Mouse (Mus musculus) heart, embryonic 10.5 days (tissue): ENCODE measurements around the gene Shc1. TPM values are rescaled to one million over a fixed set of nuclear protein-coding genes. Genes with fewer than 3 reads are reported as not detected.

ENCODE experiments used
- DNase-seq: peaks from one replicate; pipeline ENCODE4 v3.0.0-alpha.2; 2017; ENCODE audit warnings: low spot score
- H3K27ac ChIP-seq: fragments of 300-500 bp; sonication (generic); 2 replicates; pipeline ENCODE4 v1.5.1; 2016; ENCODE audit warnings: mild to moderate bottlenecking
- H3K27me3 ChIP-seq: fragments of 300-500 bp; sonication (generic); 2 replicates; pipeline ENCODE4 v1.6.1; 2016; ENCODE audit warnings: mild to moderate bottlenecking; ENCODE audit not compliant: poor library complexity, insufficient read depth, severe bottlenecking
- H3K36me3 ChIP-seq: fragments of 300-500 bp; sonication (generic); 2 replicates; pipeline ENCODE4 v1.6.1; 2016; ENCODE audit warnings: mild to moderate bottlenecking, moderate library complexity
- H3K4me1 ChIP-seq: fragments of 300-500 bp; sonication (generic); 2 replicates; pipeline ENCODE4 v1.6.1; 2016; ENCODE audit warnings: mild to moderate bottlenecking
- H3K4me3 ChIP-seq: fragments of 300-500 bp; sonication (generic); 2 replicates; pipeline ENCODE4 v1.5.1; 2016; ENCODE audit warnings: mild to moderate bottlenecking, moderate library complexity
- H3K9me3 ChIP-seq: fragments of 300-500 bp; sonication (generic); 2 replicates; pipeline ENCODE4 v1.6.1; 2016; ENCODE audit warnings: mild to moderate bottlenecking, moderate library complexity
- WGBS: fragments of 180-500 bp; shearing (Covaris S2); methylation state at CpG from one replicate; pipeline ENCODE4 v1.1.7; 2016; 5-methylcytosine and 5-hydroxymethylcytosine counted together
- polyA plus RNA-seq: library from polyadenylated mRNA; unstranded; fragments of >200 nt; fragmentation: Nextera tagmentation; extraction: Ambion mirVana; gene quantifications from 2 replicates; pipeline ENCODE4 v1.2.1, GENCODE M21; 2016

Gene Shc1
- polyA plus RNA-seq, 1 experiment from 2014 or later, result 72.2 TPM

DNA sequence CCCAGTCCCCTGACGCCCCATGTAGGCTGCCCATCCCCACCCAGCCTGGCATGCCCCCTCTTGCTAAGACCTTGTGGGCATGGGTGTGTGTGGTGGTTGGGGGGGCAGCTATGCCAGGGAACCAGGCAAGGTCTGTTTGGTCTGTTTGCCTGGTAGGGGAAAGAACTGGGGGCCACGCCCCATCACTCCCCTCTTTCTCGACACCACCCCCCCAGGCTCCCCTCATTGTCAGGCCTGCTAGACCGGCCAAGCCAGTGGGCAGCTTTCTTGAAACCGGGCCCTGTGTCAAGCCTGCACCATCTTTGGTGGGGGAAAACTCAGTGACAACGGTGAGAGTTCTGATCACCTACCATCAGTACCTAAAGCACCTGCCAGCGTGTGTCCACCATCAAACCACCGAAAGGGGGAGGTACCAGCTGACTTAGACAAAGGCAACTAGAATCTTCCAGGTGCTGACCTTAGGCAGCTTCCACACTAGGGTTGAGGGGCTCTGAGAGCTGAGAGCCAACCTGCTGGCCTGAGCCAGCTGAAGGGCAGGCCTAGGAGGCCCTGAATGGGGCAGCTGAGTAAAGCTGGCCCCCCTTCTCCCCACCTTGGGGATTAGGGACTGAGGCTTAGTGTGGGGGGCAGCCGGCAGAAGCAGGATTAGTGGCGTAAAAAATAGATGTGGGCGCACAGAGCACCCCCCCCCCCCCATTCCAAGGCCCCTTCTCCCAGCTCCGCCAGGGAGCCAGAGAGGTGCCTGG lies 33.7 kb upstream of the Shc1 start:
- peaks cover 8% of the 10 kb centered on the region for H3K27me3 ChIP-seq
- H3K4me3 ChIP-seq, result no peak overlapping the region
- H3K27ac ChIP-seq, result peak overlapping the region; percentile 19; the same call in 1 of the 2 replicates
- H3K36me3 ChIP-seq, result peaks cover 19% of the 10 kb centered on the region
- WGBS, result 78% methylated on average over 12 of the region's 12 CpGs
- H3K9me3 ChIP-seq, result no peaks in the 10 kb centered on the region
- no peak for DNase-seq
- H3K4me1 ChIP-seq, result peaks cover 45% of the 10 kb centered on the region

DNA sequence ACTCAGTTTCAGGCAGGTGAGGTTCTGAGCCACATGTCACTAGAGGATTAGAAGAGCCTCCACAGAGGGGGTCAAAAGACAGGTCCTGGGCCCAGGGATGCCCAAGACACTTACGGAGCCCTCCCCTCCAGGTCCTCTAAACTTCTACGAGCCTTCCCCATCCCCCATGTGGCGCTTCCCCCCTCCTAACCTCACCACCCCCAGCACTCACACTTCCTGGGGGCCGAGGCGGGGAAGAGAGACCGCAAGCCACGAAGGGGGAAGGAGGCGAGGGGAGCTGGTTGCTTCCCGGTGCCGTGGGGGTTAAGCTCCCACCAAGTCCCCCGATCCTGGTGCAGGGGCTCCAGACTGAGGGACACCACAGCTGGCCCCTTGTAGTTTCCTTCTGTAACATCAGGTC lies 32.8 kb upstream of the Shc1 start:
- Histone ChIP-seq H3K36me3 (peaks cover 10% of the 10 kb centered on the region), H3K27ac (no peak overlapping the region), H3K9me3 (no peaks in the 10 kb centered on the region), H3K27me3 (peaks cover 8% of the 10 kb centered on the region), H3K4me1 (peaks cover 50% of the 10 kb centered on the region), H3K4me3 (no peak overlapping the region)
- 39% methylated on average over 11 of the region's 11 CpGs for WGBS
- DNase-seq, result no peak

DNA sequence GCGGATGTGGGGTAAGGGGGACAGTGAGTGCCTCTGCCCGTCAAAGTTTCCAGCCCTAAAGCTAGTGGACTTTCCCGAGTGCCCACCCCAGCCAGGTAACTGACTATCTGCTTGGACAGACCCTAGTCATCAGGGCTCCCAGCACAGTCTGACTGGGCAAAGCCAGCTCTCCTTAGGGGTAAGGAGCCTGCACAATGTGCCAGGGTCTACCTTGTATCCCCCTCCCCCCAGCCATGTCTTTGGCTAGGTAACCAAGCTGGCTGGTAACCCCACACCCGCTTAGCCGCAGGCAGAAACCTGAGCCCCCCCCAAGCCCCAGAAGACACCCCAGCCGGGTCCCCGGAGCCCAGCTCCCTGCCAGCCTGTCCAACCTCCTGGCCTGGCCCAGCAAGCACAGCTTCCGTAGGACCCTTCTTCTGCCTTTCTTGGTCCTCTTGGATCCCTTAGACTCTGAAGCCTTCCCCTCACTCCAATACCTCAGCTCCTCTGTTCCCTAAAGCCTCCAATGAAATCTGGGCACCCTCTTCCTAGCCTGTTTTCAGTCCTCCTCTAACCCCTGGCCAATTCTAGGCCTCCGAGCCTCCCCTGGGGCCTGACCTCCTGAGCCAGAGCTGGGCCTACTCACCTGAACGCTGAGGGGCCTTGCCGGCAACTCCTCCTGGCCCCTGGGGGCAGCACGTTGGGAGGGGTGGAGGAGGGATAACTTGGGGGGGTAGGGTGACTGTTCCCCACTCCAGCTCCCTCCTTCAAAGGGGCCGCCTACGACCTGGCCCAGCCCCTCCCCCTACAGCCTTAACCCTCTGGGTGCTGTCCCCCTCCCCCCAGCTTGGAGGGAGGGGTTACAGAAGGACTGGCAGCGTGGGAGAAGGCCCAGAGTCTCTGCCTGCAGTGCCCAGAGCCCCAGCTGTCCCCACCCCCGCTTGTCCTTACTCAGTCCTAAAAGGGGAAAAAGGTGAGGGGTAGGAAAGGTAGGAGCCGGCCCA lies 31.5 kb upstream of the Shc1 start:
- peaks cover 63% of the 10 kb centered on the region for H3K4me1 ChIP-seq
- no peak overlapping the region for H3K27ac ChIP-seq
- no peaks in the 10 kb centered on the region for H3K36me3 ChIP-seq
- no peak overlapping the region for H3K4me3 ChIP-seq
- WGBS, result 49% methylated on average over 17 of the region's 17 CpGs
- H3K9me3 ChIP-seq, result no peaks in the 10 kb centered on the region
- peaks cover 12% of the 10 kb centered on the region for H3K27me3 ChIP-seq
- DNase-seq, result no peak

DNA sequence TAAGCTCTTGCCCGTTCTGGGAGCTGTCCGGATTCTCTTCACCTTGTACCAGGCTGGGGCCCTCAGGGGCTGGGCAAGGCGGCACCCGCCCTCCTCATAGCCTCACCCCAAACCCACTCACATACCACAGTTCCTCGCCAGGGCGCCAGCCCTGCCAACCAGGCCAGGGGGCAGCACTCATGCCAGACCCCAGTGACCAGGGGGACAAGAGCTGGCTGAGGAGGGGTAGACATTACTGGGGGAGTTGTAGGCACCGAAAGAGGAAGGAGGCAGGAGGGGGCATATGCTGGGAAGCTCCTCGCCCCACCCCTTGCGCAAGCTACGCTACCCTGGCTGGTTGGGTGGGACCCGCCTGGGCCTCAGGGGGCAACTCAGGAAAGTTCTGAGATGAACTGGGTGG lies 30.6 kb upstream of the Shc1 start:
- H3K27me3 ChIP-seq, result peaks cover 12% of the 10 kb centered on the region
- no peaks in the 10 kb centered on the region for H3K36me3 ChIP-seq
- DNase-seq, result no peak
- H3K27ac ChIP-seq, result peak overlapping the region; percentile 57; the same call in 1 of the 2 replicates
- 0 out of 2 replicates have a peak overlapping the region, but pooled peaks have one; percentile 6 for H3K4me3 ChIP-seq
- no peaks in the 10 kb centered on the region for H3K9me3 ChIP-seq
- WGBS, result 76% methylated on average over 11 of the region's 11 CpGs
- peaks cover 72% of the 10 kb centered on the region for H3K4me1 ChIP-seq

DNA sequence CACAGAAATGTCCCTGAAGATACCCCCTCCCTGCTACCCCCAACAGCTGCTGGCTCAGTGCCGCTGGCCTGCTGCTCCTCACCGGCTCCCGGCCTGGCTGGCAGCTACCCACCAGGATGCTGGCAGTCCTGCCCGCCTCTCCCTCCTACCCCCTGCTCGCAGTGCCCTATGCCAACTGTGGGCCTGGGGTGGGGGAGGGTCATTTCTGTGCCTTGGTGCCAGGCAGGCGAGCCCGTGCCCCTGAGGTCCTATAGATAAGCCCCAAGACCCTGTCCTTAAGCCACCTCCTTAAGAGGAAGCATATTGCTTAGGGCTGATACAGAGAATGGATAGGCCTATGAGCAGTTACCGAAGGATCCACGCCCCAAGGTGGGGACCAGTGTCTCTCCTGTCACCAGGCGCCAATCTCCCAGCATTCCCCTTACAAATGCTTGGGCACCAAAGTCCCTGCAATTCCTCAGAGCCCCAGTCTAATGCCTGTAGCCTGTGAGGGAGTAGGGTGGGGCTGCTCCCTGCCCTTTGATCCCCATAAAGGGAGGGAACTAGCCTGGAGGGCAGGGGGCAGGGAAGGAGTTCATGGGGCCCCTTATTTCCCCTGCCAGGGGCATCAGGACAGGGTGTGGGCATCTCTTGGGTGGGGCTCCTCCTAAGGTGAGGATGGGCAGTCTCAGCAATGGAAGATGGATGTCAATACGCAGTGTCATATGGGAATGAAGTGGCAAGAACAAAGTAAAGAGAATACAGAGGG lies 29.9 kb upstream of the Shc1 start:
- Histone ChIP-seq H3K27ac (no peak overlapping the region), H3K9me3 (no peaks in the 10 kb centered on the region), H3K4me3 (0 out of 2 replicates have a peak overlapping the region, but pooled peaks have one; percentile 27), H3K4me1 (peaks cover 78% of the 10 kb centered on the region), H3K27me3 (peaks cover 12% of the 10 kb centered on the region), H3K36me3 (no peaks in the 10 kb centered on the region)
- DNase-seq, result no peak
- 74% methylated on average over 11 of the region's 11 CpGs for WGBS

DNA sequence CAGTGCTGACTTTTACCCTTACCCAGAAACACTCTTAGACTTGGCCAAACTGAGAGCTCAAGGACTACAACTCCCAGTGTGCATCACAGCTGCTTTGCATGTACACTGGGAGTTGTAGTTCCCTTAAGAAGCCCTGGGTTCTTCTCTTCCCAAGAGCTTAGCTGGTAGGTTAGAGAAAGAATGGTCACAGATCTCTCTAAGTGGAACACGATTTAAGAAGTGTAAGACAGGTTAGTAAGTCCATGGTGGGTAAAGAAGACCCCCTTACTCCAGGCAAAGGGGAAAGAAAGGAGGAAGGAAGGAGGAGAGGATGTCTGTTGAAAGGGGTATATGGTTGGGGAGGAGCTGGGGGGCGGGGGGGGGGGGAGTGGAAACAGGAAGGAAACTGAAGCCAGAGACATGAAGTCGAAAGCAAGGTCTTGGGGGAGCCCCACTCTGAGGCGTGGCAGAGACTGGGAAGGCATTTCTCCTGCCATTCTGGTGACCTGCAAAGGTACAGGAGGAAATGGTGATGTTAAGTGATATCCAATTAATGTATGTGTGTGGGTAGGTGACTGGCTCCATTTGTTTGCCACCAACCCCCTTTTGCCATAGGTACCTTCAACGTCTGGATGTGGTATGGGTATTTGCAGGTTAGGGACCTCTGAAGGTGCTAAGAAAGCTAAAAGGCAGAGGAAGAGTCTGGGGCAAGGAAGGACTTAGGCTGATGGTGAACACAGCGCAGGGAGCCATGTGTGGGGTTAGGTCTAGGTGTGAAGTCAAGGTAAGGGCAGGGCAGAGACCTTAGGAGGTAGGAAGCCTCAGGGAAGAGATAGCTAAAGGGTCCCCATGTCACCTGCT lies 29.1 kb upstream of the Shc1 start:
- H3K27ac ChIP-seq, result peak overlapping the region; percentile 22; the same call in 1 of the 2 replicates
- H3K36me3 ChIP-seq, result no peaks in the 10 kb centered on the region
- DNase-seq, result no peak
- H3K9me3 ChIP-seq, result no peaks in the 10 kb centered on the region
- 45% methylated on average over 6 of the region's 6 CpGs for WGBS
- H3K4me3 ChIP-seq, result no peak overlapping the region
- peaks cover 84% of the 10 kb centered on the region for H3K4me1 ChIP-seq
- peaks cover 12% of the 10 kb centered on the region for H3K27me3 ChIP-seq

DNA sequence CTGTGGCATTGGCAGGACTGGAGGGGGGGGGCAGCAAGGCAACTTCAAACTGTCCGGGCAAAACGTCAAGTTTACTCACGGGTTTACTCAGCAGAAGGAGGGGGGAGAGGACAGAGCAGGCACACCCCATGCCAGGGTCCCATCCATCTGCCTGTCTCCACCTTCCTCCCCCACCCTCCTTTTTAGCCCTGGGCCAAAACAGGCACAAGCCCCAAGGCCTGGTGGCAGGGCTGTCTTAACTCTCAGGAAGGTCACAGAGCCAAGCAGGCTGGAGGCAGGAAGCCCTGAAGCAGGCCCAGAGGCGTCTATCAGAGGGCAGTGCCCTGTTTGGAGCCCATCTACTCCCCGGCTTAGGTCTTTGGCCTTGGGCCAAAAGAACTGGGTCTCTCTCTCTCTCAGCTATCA lies 28.1 kb upstream of the Shc1 start:
- 62% methylated on average over 5 of the region's 5 CpGs for WGBS
- peak overlapping the region; percentile 79; the same call in 1 of the 2 replicates for H3K4me3 ChIP-seq
- H3K36me3 ChIP-seq, result no peaks in the 10 kb centered on the region
- no peaks in the 10 kb centered on the region for H3K9me3 ChIP-seq
- H3K27ac ChIP-seq, result peak overlapping the region; percentile 56
- H3K27me3 ChIP-seq, result peaks cover 12% of the 10 kb centered on the region
- peaks cover 84% of the 10 kb centered on the region for H3K4me1 ChIP-seq
- DNase-seq, result no peak

DNA sequence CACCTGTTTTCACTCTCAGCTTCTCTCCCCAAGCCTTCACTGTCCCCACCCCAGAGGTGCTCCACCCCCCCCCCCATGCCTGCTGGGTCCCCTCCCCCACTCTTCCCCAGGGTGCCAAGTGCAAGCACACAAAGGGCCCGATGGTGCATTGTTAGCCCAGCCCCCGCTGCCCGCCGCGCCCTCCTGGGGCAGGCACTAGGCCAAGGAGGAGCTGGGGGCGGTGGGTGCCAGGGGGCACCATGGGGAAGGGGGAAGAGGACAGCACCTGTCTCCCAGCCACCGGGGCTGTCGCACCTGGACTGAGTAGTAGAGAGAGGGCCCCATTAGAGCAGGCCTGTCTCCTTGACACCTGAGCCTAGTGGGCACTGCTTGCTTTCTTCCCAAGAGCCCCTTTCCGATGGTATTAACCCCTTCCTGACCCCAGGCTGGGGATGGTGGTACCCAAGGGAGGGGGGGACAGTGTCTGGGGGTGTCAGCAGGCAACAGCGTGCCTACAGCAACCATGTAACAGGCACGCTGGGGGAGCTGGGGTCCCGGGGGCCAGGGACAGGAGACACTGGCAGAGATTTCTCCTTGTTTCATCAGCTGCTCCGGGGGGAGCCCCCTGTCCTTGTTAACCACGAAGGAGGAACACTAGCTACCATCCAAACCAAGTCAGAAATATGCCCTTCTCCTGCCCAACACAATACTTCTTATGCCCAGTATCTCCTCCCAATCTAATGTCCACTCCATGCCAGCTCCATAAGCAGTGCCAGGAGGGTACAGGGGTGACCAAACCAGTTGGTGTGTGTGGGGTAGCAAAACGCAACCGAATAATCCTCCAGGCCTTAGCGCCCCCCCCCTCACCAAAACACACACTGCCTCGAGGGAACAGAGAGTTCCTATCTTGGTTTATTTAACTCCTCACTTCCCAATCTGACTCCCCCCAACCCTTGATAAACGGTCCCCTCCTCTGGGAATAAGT lies 27.3 kb upstream of the Shc1 start:
- H3K27me3 ChIP-seq, result peaks cover 9% of the 10 kb centered on the region
- no peaks in the 10 kb centered on the region for H3K9me3 ChIP-seq
- WGBS, result 15% methylated on average over 19 of the region's 19 CpGs
- H3K36me3 ChIP-seq, result no peaks in the 10 kb centered on the region
- peak overlapping the region; percentile 93 for H3K27ac ChIP-seq
- peaks cover 86% of the 10 kb centered on the region for H3K4me1 ChIP-seq
- no peak for DNase-seq
- peak overlapping the region; percentile 79 for H3K4me3 ChIP-seq

DNA sequence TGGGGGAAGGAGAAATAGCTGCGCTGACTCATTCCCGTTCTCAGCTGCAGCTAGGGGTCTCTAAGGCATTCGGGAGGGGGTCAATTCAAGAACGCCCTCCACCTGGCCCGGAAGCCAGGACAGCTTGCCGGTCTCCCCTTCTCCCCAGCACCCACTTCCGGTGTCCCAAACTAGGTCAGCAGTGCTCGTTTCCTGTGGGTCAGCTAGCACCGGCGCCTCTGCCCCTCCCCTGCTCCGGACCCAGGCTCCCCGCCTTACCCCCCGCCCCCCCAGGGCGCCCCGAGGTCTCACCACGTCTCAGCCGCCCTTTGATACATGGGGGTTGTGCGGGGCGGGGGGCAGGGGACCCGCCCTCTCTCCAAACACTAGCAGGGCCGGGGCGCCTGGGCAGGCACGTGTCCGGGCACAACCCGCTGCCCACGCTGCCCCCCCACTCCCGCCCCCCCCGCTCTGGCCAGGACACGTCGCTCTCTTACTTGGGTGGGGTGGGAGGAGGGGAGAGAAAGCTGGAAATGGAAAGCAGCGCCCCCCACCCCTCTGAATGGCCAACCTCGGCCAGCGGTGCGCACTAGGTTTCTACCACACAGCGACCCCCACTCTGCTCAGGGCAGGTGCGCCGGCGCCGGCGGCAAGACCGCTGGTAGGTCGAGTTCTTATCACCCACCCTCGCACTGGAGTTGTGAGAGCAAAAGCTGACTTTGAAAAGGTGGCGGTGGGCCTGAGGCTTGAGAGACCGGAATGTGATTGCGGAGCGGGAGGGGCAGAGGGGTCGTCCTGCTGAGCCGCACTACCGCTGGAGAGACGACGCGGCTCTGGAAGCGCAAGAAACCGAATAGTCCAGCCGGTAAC lies 26.4 kb upstream of the Shc1 start:
- Histone ChIP-seq H3K36me3 (no peaks in the 10 kb centered on the region), H3K4me3 (peak overlapping the region; percentile 79), H3K27me3 (peaks cover 9% of the 10 kb centered on the region), H3K4me1 (peaks cover 93% of the 10 kb centered on the region), H3K27ac (peak overlapping the region; percentile 93), H3K9me3 (no peaks in the 10 kb centered on the region)
- WGBS, result under 1% methylated on average over 55 of the region's 56 CpGs
- no peak for DNase-seq

DNA sequence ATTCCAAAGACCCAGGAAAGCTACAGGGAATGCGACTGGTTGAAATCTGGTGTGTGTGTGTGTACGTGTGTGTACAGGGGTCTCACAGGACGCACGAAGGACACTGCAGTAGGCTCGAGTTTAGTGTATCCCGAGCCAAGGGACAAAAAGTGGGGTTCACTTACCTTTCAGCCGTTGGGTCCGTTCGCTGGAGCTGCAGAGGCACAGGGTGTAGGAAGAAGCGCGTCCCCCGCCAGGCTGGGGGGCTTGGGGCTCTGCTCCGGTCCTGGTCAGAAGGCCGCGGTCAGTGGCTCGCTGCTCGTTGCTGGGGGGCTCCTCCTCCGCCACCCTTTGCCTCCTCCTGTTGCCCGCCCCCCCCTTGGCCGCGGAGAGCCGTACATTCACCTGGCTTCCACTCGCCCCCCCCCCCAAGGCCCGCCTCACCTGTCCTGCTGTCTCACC lies 25.4 kb upstream of the Shc1 start:
- WGBS, result under 1% methylated on average over 24 of the region's 24 CpGs
- DNase-seq, result no peak
- peak overlapping the region; percentile 79 for H3K4me3 ChIP-seq
- H3K27ac ChIP-seq, result peak overlapping the region; percentile 93
- peaks cover 85% of the 10 kb centered on the region for H3K4me1 ChIP-seq
- peaks cover 5% of the 10 kb centered on the region; the same call in 1 of the 2 replicates for H3K27me3 ChIP-seq
- no peaks in the 10 kb centered on the region for H3K9me3 ChIP-seq
- no peaks in the 10 kb centered on the region for H3K36me3 ChIP-seq
